Mouse (Mus musculus) MEL (cell line): ENCODE measurements around the gene Col23a1. TPM values are rescaled to one million over a fixed set of nuclear protein-coding genes. Genes with fewer than 3 reads are reported as not detected.

Experiments used
- DNase-seq: peaks from one replicate; pipeline ENCODE4 v3.0.0; 2011; ENCODE audit warnings: low read depth, low spot score
- H3K27ac ChIP-seq: 2 replicates; pipeline ENCODE4 v1.5.1; 2012; ENCODE audit warnings: low read depth, mild to moderate bottlenecking, control low read depth, low read length, moderate library complexity; ENCODE audit not compliant: control insufficient read depth
- H3K27me3 ChIP-seq, 2 experiments: fragments of 150-350 bp in 1 of 2; sonication (generic) in 1 of 2; 2 replicates each; pipeline ENCODE4 v1.6.1; 2012; ENCODE audit warnings: low read length in 2 of 2, mild to moderate bottlenecking in 2 of 2, improper control_type of control experiment in 1 of 2, moderate library complexity in 1 of 2; ENCODE audit not compliant: insufficient read depth in 2 of 2, control insufficient read depth in 1 of 2
- H3K36me3 ChIP-seq, 2 experiments: 2 replicates each; pipeline ENCODE4 v1.6.1; 2012 to 2014; ENCODE audit warnings: low read length in 2 of 2, improper control_type of control experiment in 1 of 2, inconsistent platforms in 1 of 2, mild to moderate bottlenecking in 1 of 2; ENCODE audit not compliant: insufficient read depth in 2 of 2, control insufficient read depth in 1 of 2
- H3K4me1 ChIP-seq, 2 experiments: fragments of 150-350 bp in 1 of 2; sonication (generic) in 1 of 2; 2 replicates each; pipeline ENCODE4 v1.6.1; 2012; ENCODE audit warnings: low read length in 2 of 2, improper control_type of control experiment in 1 of 2, mild to moderate bottlenecking in 1 of 2; ENCODE audit not compliant: insufficient read depth in 2 of 2, control insufficient read depth in 1 of 2
- H3K4me3 ChIP-seq, 2 experiments: fragments of 150-350 bp in 1 of 2; sonication (generic) in 1 of 2; 2 replicates each; pipeline ENCODE4 v1.5.1; 2012; ENCODE audit warnings: low read depth in 2 of 2, low read length in 2 of 2, mild to moderate bottlenecking in 2 of 2, moderate library complexity in 2 of 2, control low read depth in 1 of 2, improper control_type of control experiment in 1 of 2; ENCODE audit not compliant: control insufficient read depth in 1 of 2, insufficient read depth in 1 of 2
- H3K79me2 ChIP-seq: 2 replicates; pipeline ENCODE4 v1.6.1; 2012; ENCODE audit warnings: mild to moderate bottlenecking, low read length, moderate library complexity; ENCODE audit not compliant: control insufficient read depth, poor library complexity, insufficient read depth
- H3K9ac ChIP-seq: 2 replicates; pipeline ENCODE4 v1.6.1; 2012; ENCODE audit warnings: low read depth, mild to moderate bottlenecking, control low read depth, low read length, moderate library complexity; ENCODE audit not compliant: control insufficient read depth, poor library complexity, severe bottlenecking
- H3K9me3 ChIP-seq: fragments of 150-350 bp; sonication (generic); replicated peaks from 2 replicates; pipeline ENCODE4 v1.6.1; 2012; ENCODE audit warnings: mild to moderate bottlenecking, low read length, improper control_type of control experiment, moderate library complexity; ENCODE audit not compliant: insufficient read depth
- BHLHE40 ChIP-seq: IDR thresholded peaks from 2 replicates; pipeline ENCODE4 v1.6.1; 2012; ENCODE audit warnings: low read depth, mild to moderate bottlenecking, inconsistent platforms, low read length, improper control_type of control experiment, borderline replicate concordance
- CHD1 ChIP-seq: IDR thresholded peaks from 2 replicates; pipeline ENCODE4 v1.6.1; 2012; ENCODE audit warnings: low read depth, mild to moderate bottlenecking, inconsistent platforms, low read length, improper control_type of control experiment
- CHD2 ChIP-seq: IDR thresholded peaks from 2 replicates; pipeline ENCODE4 v1.6.1; 2011; ENCODE audit warnings: low read length, improper control_type of control experiment
- CTCF ChIP-seq, 3 experiments: IDR thresholded peaks in 2 of 3; conservative IDR thresholded peaks in 1 of 3; 2 replicates each; pipeline ENCODE4 v1.5.1; 2011 to 2012; ENCODE audit warnings: low read length in 3 of 3, low read depth in 2 of 3, mild to moderate bottlenecking in 2 of 3, improper control_type of control experiment in 1 of 3, inconsistent platforms in 1 of 3, mixed read lengths in 1 of 3, moderate library complexity in 1 of 3; ENCODE audit not compliant: control insufficient read depth in 1 of 3, insufficient read depth in 1 of 3, poor library complexity in 1 of 3, severe bottlenecking in 1 of 3
- ELF1 ChIP-seq: IDR thresholded peaks from 2 replicates; pipeline ENCODE4 v1.6.1; 2014; ENCODE audit warnings: low read depth, mild to moderate bottlenecking, inconsistent platforms, low read length, improper control_type of control experiment, moderate library complexity
- EP300 ChIP-seq, 2 experiments: IDR thresholded peaks; 2 replicates each; pipeline ENCODE4 v1.6.1; 2011; ENCODE audit warnings: improper control_type of control experiment in 2 of 2, low read length in 2 of 2, low read depth in 1 of 2, mild to moderate bottlenecking in 1 of 2
- ETS1 ChIP-seq: IDR thresholded peaks from 2 replicates; pipeline ENCODE4 v1.6.1; 2012; ENCODE audit warnings: low read depth, mild to moderate bottlenecking, inconsistent platforms, low read length, improper control_type of control experiment, moderate library complexity
- GATA1 ChIP-seq: IDR thresholded peaks from 2 replicates; pipeline ENCODE4 v1.6.1; 2011; ENCODE audit warnings: low read depth, low read length, improper control_type of control experiment
- JUND ChIP-seq: IDR thresholded peaks from 2 replicates; pipeline ENCODE4 v1.6.1; 2011; ENCODE audit warnings: low read depth, mild to moderate bottlenecking, improper control_type of control experiment, low read length
- KAT2A ChIP-seq: conservative IDR thresholded peaks from 2 replicates; pipeline ENCODE4 v1.6.1; 2012; ENCODE audit warnings: low read depth, low read length, improper control_type of control experiment, inconsistent platforms
- MAX ChIP-seq: IDR thresholded peaks from 2 replicates; pipeline ENCODE4 v1.6.1; 2011; ENCODE audit warnings: low read length, improper control_type of control experiment
- MAZ ChIP-seq: IDR thresholded peaks from 2 replicates; pipeline ENCODE4 v1.6.1; 2012; ENCODE audit warnings: low read depth, mild to moderate bottlenecking, inconsistent platforms, low read length, improper control_type of control experiment
- MYB ChIP-seq: IDR thresholded peaks from 2 replicates; pipeline ENCODE4 v1.6.1; 2011; ENCODE audit warnings: mild to moderate bottlenecking, low read depth, low read length, improper control_type of control experiment
- NELFE ChIP-seq: IDR thresholded peaks from 2 replicates; pipeline ENCODE4 v1.6.1; 2011; ENCODE audit warnings: low read depth, low read length, improper control_type of control experiment
- NRF1 ChIP-seq: IDR thresholded peaks from 2 replicates; pipeline ENCODE4 v1.6.1; 2014; ENCODE audit warnings: low read depth, mild to moderate bottlenecking, inconsistent platforms, low read length, improper control_type of control experiment, moderate library complexity; ENCODE audit not compliant: poor library complexity, insufficient read depth, severe bottlenecking
- POLR2A ChIP-seq, 2 experiments: IDR thresholded peaks; 2 replicates each; pipeline ENCODE4 v1.6.1; 2011 to 2012; ENCODE audit warnings: low read length in 2 of 2, mild to moderate bottlenecking in 2 of 2, control low read depth in 1 of 2, improper control_type of control experiment in 1 of 2, low read depth in 1 of 2, moderate library complexity in 1 of 2; ENCODE audit not compliant: control insufficient read depth in 1 of 2, insufficient read depth in 1 of 2, poor library complexity in 1 of 2
- POLR2AphosphoS5 ChIP-seq: IDR thresholded peaks from 2 replicates; pipeline ENCODE4 v1.6.1; 2012; ENCODE audit warnings: low read depth, borderline replicate concordance, mild to moderate bottlenecking, inconsistent platforms, low read length, moderate library complexity, mixed read lengths
- RCOR1 ChIP-seq: IDR thresholded peaks from 2 replicates; pipeline ENCODE4 v1.6.1; 2012; ENCODE audit warnings: low read depth, mild to moderate bottlenecking, inconsistent platforms, low read length, improper control_type of control experiment
- SIN3A ChIP-seq: IDR thresholded peaks from 2 replicates; pipeline ENCODE4 v1.6.1; 2012; ENCODE audit warnings: low read length, improper control_type of control experiment, inconsistent platforms
- SMC3 ChIP-seq: IDR thresholded peaks from 2 replicates; pipeline ENCODE4 v1.6.1; 2011; ENCODE audit warnings: low read depth, low read length, improper control_type of control experiment
- TAL1 ChIP-seq: IDR thresholded peaks from 2 replicates; pipeline ENCODE4 v1.6.1; 2012; ENCODE audit warnings: mild to moderate bottlenecking, inconsistent platforms, low read length, moderate library complexity, mixed read lengths
- TCF12 ChIP-seq: IDR thresholded peaks from 2 replicates; pipeline ENCODE4 v1.6.1; 2014; ENCODE audit warnings: low read depth, mild to moderate bottlenecking, inconsistent platforms, low read length, improper control_type of control experiment, moderate library complexity
- USF2 ChIP-seq, 2 experiments: IDR thresholded peaks; 2 replicates each; pipeline ENCODE4 v1.6.1; 2011 to 2012; ENCODE audit warnings: improper control_type of control experiment in 2 of 2, low read length in 2 of 2, borderline replicate concordance in 1 of 2, inconsistent platforms in 1 of 2, low read depth in 1 of 2, mild to moderate bottlenecking in 1 of 2; ENCODE audit not compliant: insufficient read depth in 1 of 2
- ZC3H11A ChIP-seq: IDR thresholded peaks from 2 replicates; pipeline ENCODE4 v1.6.1; 2012; ENCODE audit warnings: low read depth, mild to moderate bottlenecking, inconsistent platforms, low read length, improper control_type of control experiment
- ZKSCAN1 ChIP-seq: IDR thresholded peaks from 2 replicates; pipeline ENCODE4 v1.6.1; 2012; ENCODE audit warnings: low read depth, mild to moderate bottlenecking, inconsistent platforms, low read length, improper control_type of control experiment, moderate library complexity
- ZMIZ1 ChIP-seq: IDR thresholded peaks from 2 replicates; pipeline ENCODE4 v1.6.1; 2012; ENCODE audit warnings: low read depth, mild to moderate bottlenecking, inconsistent platforms, low read length, improper control_type of control experiment, moderate library complexity
- polyA plus RNA-seq, 2 experiments: library from polyadenylated mRNA; stranded (reverse) in 1 of 2; unstranded in 1 of 2; fragments of >175 nt in 1 of 2; fragments of >200 nt in 1 of 2; gene quantifications; 2 replicates each; pipeline versions ENCODE4 v1.2.1 to v1.2.4; 2012; ENCODE audit warnings: low replicate concordance in 2 of 2, low read depth in 1 of 2; ENCODE audit not compliant: insufficient read length in 2 of 2, insufficient read depth in 1 of 2, missing spikeins in 1 of 2
- total RNA-seq: library from RNA; depleted of rRNA; stranded (reverse); fragments of 300-350 nt; gene quantifications from 2 replicates; pipeline ENCODE4 v1.2.3, GENCODE M21; 2012

Col23a1 gene
- total and polyA plus RNA-seq, 3 experiments = under 0.01 to 0.03 TPM; not detected in 1

GRCm38 (mm10) chr11:51261680-51262219 lies 28.0 kb upstream of the Col23a1 start, which contains the start of gene Clk4:
Gene Clk4, plus strand, starts transcription at chr11:51261730.
- Histone ChIP-seq H3K27ac (peak within 1 kb of the TSS; percentile 30), H3K4me1 (peaks cover 8 to 16% of the 10 kb centered on the region in 2 experiments), H3K79me2 (peaks cover 35% of the 10 kb centered on the region), H3K9ac (peak within 1 kb of the TSS; percentile 61), H3K4me3 (peak within 1 kb of the TSS; percentile 47 to 54), H3K36me3 (peaks cover 0 to 30% of the 10 kb centered on the region in 2 experiments), H3K9me3 (no peaks in the 10 kb centered on the region), H3K27me3 (0 out of 4 replicates have a peak, but pooled peaks cover 0 to under 1% of the 10 kb centered on the region in 2 experiments)
- peak; percentile 55 for DNase-seq
- TF ChIP-seq EP300 (IDR thresholded peaks at IDR 0.05; ENCODE audit: low read depth in 1 of 2, low read length in 2 of 2) (peak; percentile 66 to 67; a peak in 3 of 4 replicates), ETS1 (peak; percentile 41; the same call in 1 of the 2 replicates), TCF12 (peak; percentile 75), MAZ (no peak), SIN3A (0 out of 2 replicates have a peak, but pooled peaks have one; percentile 18), RCOR1 (peak; percentile 94), GATA1 (peak; percentile 86), USF2 (IDR thresholded peaks at IDR 0.05; ENCODE audit: borderline replicate concordance in 1 of 2, insufficient read depth in 1 of 2, low read depth in 1 of 2, low read length in 2 of 2) (no peak), TAL1 (peak; percentile 21; the same call in 1 of the 2 replicates)

GRCm38 (mm10) chr11:51262342-51263285 lies 27.1 kb upstream of the Col23a1 start, which contains the start of gene BC049762:
Gene BC049762, minus strand, starts transcription at chr11:51263046.
- H3K79me2 ChIP-seq = peaks cover 39% of the 10 kb centered on the region
- H3K9ac ChIP-seq = peak within 1 kb of the TSS; percentile 90
- DNase-seq = peak; percentile 99
- H3K9me3 ChIP-seq = no peaks in the 10 kb centered on the region
- peak within 1 kb of the TSS; percentile 71 to 79 for H3K4me3 ChIP-seq
- peaks cover 8 to 16% of the 10 kb centered on the region in 2 experiments for H3K4me1 ChIP-seq
- peak within 1 kb of the TSS; percentile 68 for H3K27ac ChIP-seq
- H3K36me3 ChIP-seq = peaks cover 9 to 30% of the 10 kb centered on the region in 2 experiments
- no peaks in the 10 kb centered on the region for H3K27me3 ChIP-seq
- TF ChIP-seq CHD1 = 0 out of 2 replicates have a peak, but pooled peaks have one; percentile 78
- no peak for TF ChIP-seq ELF1
- no peak for TF ChIP-seq EP300 (IDR thresholded peaks at IDR 0.05; ENCODE audit: low read depth in 1 of 2, low read length in 2 of 2)
- TF ChIP-seq TCF12 = peak; percentile 59
- TF ChIP-seq RCOR1 = no peak
- TF ChIP-seq USF2 (IDR thresholded peaks at IDR 0.05; ENCODE audit: borderline replicate concordance in 1 of 2, insufficient read depth in 1 of 2, low read depth in 1 of 2, low read length in 2 of 2) = no peak
- TF ChIP-seq TAL1 = no peak
- no peak for TF ChIP-seq SMC3
- no peak for TF ChIP-seq GATA1
- TF ChIP-seq MAZ = 0 out of 2 replicates have a peak, but pooled peaks have one; percentile 13
- TF ChIP-seq CHD2 = no peak
- peak; percentile 97 for TF ChIP-seq NELFE
- TF ChIP-seq POLR2AphosphoS5 = peak; percentile 86
- no peak; the same call in 1 of the 2 replicates for TF ChIP-seq BHLHE40
- peak; percentile 86; the same call in 1 of the 2 replicates for TF ChIP-seq ZMIZ1
- TF ChIP-seq MYB = no peak
- TF ChIP-seq ETS1 = peak; percentile 49
- peak; percentile 98 to 99 for TF ChIP-seq POLR2A (IDR thresholded peaks at IDR 0.05; ENCODE audit: control insufficient read depth in 1 of 2, insufficient read depth in 1 of 2, low read depth in 1 of 2, low read length in 2 of 2, poor library complexity in 1 of 2)
- TF ChIP-seq ZKSCAN1 = no peak
- TF ChIP-seq CTCF (IDR thresholded peaks at IDR 0.05 in 2 of 3, conservative IDR thresholded peaks at IDR 0.05 in 1 of 3; ENCODE audit: control insufficient read depth in 1 of 3, insufficient read depth in 1 of 3, low read depth in 2 of 3, low read length in 3 of 3, poor library complexity in 1 of 3, severe bottlenecking in 1 of 3) = no peak
- no peak for TF ChIP-seq ZC3H11A
- no peak for TF ChIP-seq JUND
- no peak; the same call in 1 of the 2 replicates for TF ChIP-seq KAT2A
- TF ChIP-seq NRF1 = peak; percentile 100
- peak; percentile 91 for TF ChIP-seq MAX
